ENCODE assay signal across 36 mouse cellular contexts in genomic region chr9:114448700-114449099, GRCm38 (mm10). TPM values are rescaled to one million over a fixed set of nuclear protein-coding genes. Genes with fewer than 3 reads are reported as not detected.
A peak's percentile ranks its signal among the peaks of the same experiment; 100 is the strongest.
DNase-seq lines count a peak whose midpoint lies in the region; ATAC-seq and TF ChIP-seq lines count a peak whose summit lies in the region.
"Had no signal": no experiment of that assay in that cellular context is flagged by ENCODE, and none has a peak within 500 bp of the region (broad histone marks: within the 10 kb centered on the region; RNA-seq: fewer than 3 reads in every experiment).

No protein-coding gene starts in this region.

- TF ChIP-seq CTCF in kidney, postnatal 0 days (IDR thresholded peaks at IDR 0.05; ENCODE audit: low read depth): no peak
- TF ChIP-seq CTCF in stomach, postnatal 0 days (IDR thresholded peaks at IDR 0.05; ENCODE audit: low read depth): no peak

- no peak overlapping the region for H3K4me2 ChIP-seq in kidney, postnatal 0 days (ENCODE audit: low read length)
- no peak overlapping the region for H3K4me2 ChIP-seq in kidney, embryonic 16.5 days (replicated peaks; ENCODE audit: low read depth, low read length)
- peak overlapping the region; percentile 23 for H3K4me2 ChIP-seq in liver, embryonic 11.5 days
- no peak overlapping the region for H3K4me2 ChIP-seq in stomach, postnatal 0 days (replicated peaks; ENCODE audit: low read depth)
- H3K4me2 ChIP-seq: heart, embryonic 11.5 days; hindbrain, embryonic 12.5 days; intestine, embryonic 15.5 days; liver, embryonic 15.5 days; midbrain, embryonic 13.5 days; stomach, embryonic 15.5 days had no signal

- no peaks in the 10 kb centered on the region for H3K9me3 ChIP-seq in kidney, postnatal 0 days (replicated peaks; ENCODE audit: low read length)
- no peaks in the 10 kb centered on the region for H3K9me3 ChIP-seq in kidney, embryonic 16.5 days (ENCODE audit: low read length)
- no peaks in the 10 kb centered on the region for H3K9me3 ChIP-seq in ES-E14 (ENCODE audit: control insufficient read depth, insufficient read depth, low read depth, low read length)
- H3K9me3 ChIP-seq in liver, embryonic 11.5 days (ENCODE audit: control insufficient read depth, low read length): no peaks in the 10 kb centered on the region
- H3K9me3 ChIP-seq in stomach, postnatal 0 days (ENCODE audit: control insufficient read depth, low read length): no peaks in the 10 kb centered on the region
- H3K9me3 ChIP-seq: hindbrain, embryonic 12.5 days; intestine, embryonic 15.5 days; liver, embryonic 15.5 days; midbrain, embryonic 13.5 days; stomach, embryonic 15.5 days had no signal

- no peak for TF ChIP-seq EP300 in stomach, postnatal 0 days (optimal IDR thresholded peaks at IDR 0.05)

- no peak overlapping the region for H3K4me3 ChIP-seq in kidney, postnatal 0 days (replicated peaks; ENCODE audit: low read depth, low read length)
- H3K4me3 ChIP-seq in kidney, embryonic 16.5 days (ENCODE audit: low read length): no peak overlapping the region
- H3K4me3 ChIP-seq in ES-E14 (ENCODE audit: insufficient read depth in 1 of 2, low read depth in 1 of 2, low read length in 2 of 2, poor library complexity in 1 of 2, severe bottlenecking in 1 of 2): no peak overlapping the region
- no peak overlapping the region for H3K4me3 ChIP-seq in liver, embryonic 11.5 days (ENCODE audit: low read depth, low read length)
- no peak overlapping the region for H3K4me3 ChIP-seq in stomach, postnatal 0 days (ENCODE audit: low read depth, low read length)
- H3K4me3 ChIP-seq: erythroblast, embryonic 14.5 days; gastrocnemius, adult 2 months; hindbrain, embryonic 12.5 days; intestine, embryonic 15.5 days; liver, embryonic 15.5 days; midbrain, embryonic 13.5 days; stomach, embryonic 15.5 days had no signal

- H3K36me3 ChIP-seq in kidney, postnatal 0 days (ENCODE audit: insufficient read depth, low read length): 0 out of 2 replicates have a peak, but pooled peaks cover under 1% of the 10 kb centered on the region
- H3K36me3 ChIP-seq in kidney, embryonic 16.5 days (ENCODE audit: insufficient read depth, low read length): no peaks in the 10 kb centered on the region
- no peaks in the 10 kb centered on the region; the same call in 1 of the 2 replicates for H3K36me3 ChIP-seq in ES-E14 (ENCODE audit: control insufficient read depth, insufficient read depth, low read length, poor library complexity, severe bottlenecking)
- H3K36me3 ChIP-seq in liver, embryonic 11.5 days (ENCODE audit: control insufficient read depth, insufficient read depth, low read length): no peaks in the 10 kb centered on the region; the same call in 1 of the 2 replicates
- no peaks in the 10 kb centered on the region for H3K36me3 ChIP-seq in stomach, postnatal 0 days (ENCODE audit: control insufficient read depth, insufficient read depth, low read length)
- H3K36me3 ChIP-seq: hindbrain, embryonic 12.5 days; intestine, embryonic 15.5 days; liver, embryonic 15.5 days; stomach, embryonic 15.5 days had no signal

- H3K27me3 ChIP-seq in kidney, postnatal 0 days (ENCODE audit: insufficient read depth, low read length): no peaks in the 10 kb centered on the region
- H3K27me3 ChIP-seq in kidney, embryonic 16.5 days (ENCODE audit: insufficient read depth, low read length): no peaks in the 10 kb centered on the region
- no peaks in the 10 kb centered on the region for H3K27me3 ChIP-seq in liver, embryonic 11.5 days (replicated peaks; ENCODE audit: control insufficient read depth, insufficient read depth, low read length)
- H3K27me3 ChIP-seq in stomach, postnatal 0 days (ENCODE audit: control insufficient read depth, insufficient read depth, low read length): no peaks in the 10 kb centered on the region
- H3K27me3 ChIP-seq: hindbrain, embryonic 12.5 days; intestine, embryonic 15.5 days; liver, embryonic 15.5 days; midbrain, embryonic 13.5 days; stomach, embryonic 15.5 days had no signal

- no peaks in the 10 kb centered on the region for H3K4me1 ChIP-seq in kidney, postnatal 0 days (replicated peaks; ENCODE audit: insufficient read depth, low read length)
- H3K4me1 ChIP-seq in kidney, embryonic 16.5 days (ENCODE audit: insufficient read depth, low read length): no peaks in the 10 kb centered on the region
- H3K4me1 ChIP-seq in ES-E14 (ENCODE audit: control insufficient read depth in 2 of 2, insufficient read depth in 2 of 2, low read length in 2 of 2, poor library complexity in 1 of 2): peaks cover 0 to 7% of the 10 kb centered on the region in 2 experiments; a peak in 1 of 4 replicates
- peaks cover 2% of the 10 kb centered on the region; the same call in 1 of the 2 replicates for H3K4me1 ChIP-seq in liver, embryonic 11.5 days (replicated peaks; ENCODE audit: control insufficient read depth, insufficient read depth, low read length)
- H3K4me1 ChIP-seq in stomach, postnatal 0 days (replicated peaks; ENCODE audit: control insufficient read depth, insufficient read depth): no peaks in the 10 kb centered on the region
- H3K4me1 ChIP-seq: hindbrain, embryonic 12.5 days; intestine, embryonic 15.5 days; midbrain, embryonic 13.5 days; stomach, embryonic 15.5 days had no signal

- H3K9ac ChIP-seq in kidney, postnatal 0 days (ENCODE audit: low read depth, low read length): no peak overlapping the region
- no peak overlapping the region for H3K9ac ChIP-seq in kidney, embryonic 16.5 days (replicated peaks; ENCODE audit: low read length)
- no peak overlapping the region for H3K9ac ChIP-seq in ES-E14 (ENCODE audit: insufficient read depth, low read depth, low read length, poor library complexity, severe bottlenecking)
- no peak overlapping the region for H3K9ac ChIP-seq in liver, embryonic 11.5 days (ENCODE audit: low read depth, low read length)
- no peak overlapping the region for H3K9ac ChIP-seq in stomach, postnatal 0 days (ENCODE audit: low read length)
- H3K9ac ChIP-seq: hindbrain, embryonic 12.5 days; intestine, embryonic 15.5 days; liver, embryonic 15.5 days; midbrain, embryonic 13.5 days; stomach, embryonic 15.5 days had no signal

- no peak for DNase-seq in kidney, postnatal 0 days (ENCODE audit: low spot score)
- DNase-seq in ES-E14 (ENCODE audit: low read depth, low spot score): peak; percentile 22
- no peak for DNase-seq in liver, embryonic 11.5 days (ENCODE audit: low spot score)
- no peak for DNase-seq in stomach, postnatal 0 days (ENCODE audit: low spot score)
- no peak for DNase-seq in neural tube, embryonic 10.5 days (ENCODE audit: extremely low spot score, low spot score)
- no peak for DNase-seq in cerebellum, adult 9-10 months
- DNase-seq: adrenal gland, postnatal 10 days; cerebellum, adult 11 months; cerebellum, adult 9-11 months; embryo, embryonic 11 days; gastrocnemius, adult 2 months; gastrocnemius, postnatal 36 days; heart, adult 18-20 months; heart, postnatal 36 days; kidney, adult 9 months; layer of hippocampus, postnatal 36 days; retina, postnatal 1 day; right cerebral cortex, postnatal 14 days; thymus, postnatal 25 days had no signal

- in situ Hi-C loops in ES-E14 (cut with MboI; ENCODE audit: low sequenced_read_pairs in 2 of 2, unreplicated experiment in 2 of 2): no loop called here

- WGBS in kidney, postnatal 0 days: 84% methylated on average over 5 of the region's 5 CpGs
- 74% methylated on average over 5 of the region's 5 CpGs for WGBS in kidney, embryonic 16.5 days
- 65% methylated on average over 5 of the region's 5 CpGs for WGBS in liver, embryonic 11.5 days
- WGBS in stomach, postnatal 0 days: 79% methylated on average over 5 of the region's 5 CpGs

- 0 out of 2 replicates have a peak, but pooled peaks have one; percentile 14 for ATAC-seq in kidney, postnatal 0 days (replicated peaks; ENCODE audit: low FRiP score, low read depth)
- ATAC-seq in kidney, embryonic 16.5 days (ENCODE audit: low FRiP score, low TSS enrichment): no peak
- ATAC-seq in liver, embryonic 11.5 days (replicated peaks; ENCODE audit: low FRiP score): peak; percentile 75
- peak; percentile 24; the same call in 1 of the 2 replicates for ATAC-seq in stomach, postnatal 0 days (ENCODE audit: low FRiP score, low TSS enrichment)
- ATAC-seq: CD4-positive, CD25-positive, alpha-beta regulatory T cell, adult 4 months; forebrain, embryonic 16.5 days; hindbrain, postnatal 0 days; intestine, embryonic 15.5 days; lung, postnatal 0 days; midbrain, embryonic 13.5 days had no signal

- H3K27ac ChIP-seq in kidney, postnatal 0 days: peak overlapping the region; percentile 25
- no peak overlapping the region for H3K27ac ChIP-seq in kidney, embryonic 16.5 days (ENCODE audit: low read length)
- H3K27ac ChIP-seq in ES-E14 (ENCODE audit: insufficient read depth, low read depth, low read length, poor library complexity, severe bottlenecking): no peak overlapping the region
- peak overlapping the region; percentile 45; the same call in 1 of the 2 replicates for H3K27ac ChIP-seq in liver, embryonic 11.5 days (ENCODE audit: low read depth, low read length)
- H3K27ac ChIP-seq in stomach, postnatal 0 days (replicated peaks): no peak overlapping the region
- H3K27ac ChIP-seq: gastrocnemius, adult 2 months; hindbrain, embryonic 12.5 days; hindbrain, postnatal 0 days; intestine, embryonic 15.5 days; liver, embryonic 15.5 days; macrophage; midbrain, embryonic 13.5 days; stomach, embryonic 15.5 days had no signal

RNA-seq across cellular contexts. Expression of gene Tmppe, which starts 47.8 kb away (rescaled TPM):
- 7.0 and 9.7 TPM in 2 replicates for polyA plus RNA-seq in kidney, postnatal 0 days (2015; fragmentation: Nextera tagmentation; extraction: Ambion mirVana)
- 15.3 and 15.9 TPM in 2 replicates for polyA plus RNA-seq in kidney, embryonic 16.5 days (2015; fragmentation: Nextera tagmentation; extraction: Ambion mirVana)
- 37.3 and 47.1 TPM in 2 replicates for total RNA-seq in ES-E14 (2012; rRNA removed)
- 5.3 and 5.7 TPM in 2 replicates for polyA plus RNA-seq in liver, embryonic 11.5 days (2014; fragmentation: Nextera tagmentation; extraction: Ambion mirVana)
- polyA plus RNA-seq in stomach, postnatal 0 days (2015; fragmentation: Nextera tagmentation; extraction: Ambion mirVana): 5.7 and 5.8 TPM in 2 replicates

RNA-seq across cellular contexts. Expression of gene Glb1, which starts 47.8 kb away (rescaled TPM):
- 77.9 and 85.5 TPM in 2 replicates for polyA plus RNA-seq in kidney, postnatal 0 days (2015; fragmentation: Nextera tagmentation; extraction: Ambion mirVana)
- polyA plus RNA-seq in kidney, embryonic 16.5 days (2015; fragmentation: Nextera tagmentation; extraction: Ambion mirVana): 77.6 and 81.0 TPM in 2 replicates
- total RNA-seq in ES-E14 (2012; rRNA removed): 36.0 and 44.6 TPM in 2 replicates
- polyA plus RNA-seq in liver, embryonic 11.5 days (2014; fragmentation: Nextera tagmentation; extraction: Ambion mirVana): 26.4 and 28.8 TPM in 2 replicates
- polyA plus RNA-seq in stomach, postnatal 0 days (2015; fragmentation: Nextera tagmentation; extraction: Ambion mirVana): 27.1 and 28.2 TPM in 2 replicates

RNA-seq across cellular contexts. Expression of gene Ccr4, which starts 56.0 kb away (rescaled TPM):
- 0.19 and 0.84 TPM in 2 replicates for polyA plus RNA-seq in kidney, postnatal 0 days (2015; fragmentation: Nextera tagmentation; extraction: Ambion mirVana)
- 0.49 and 1.4 TPM in 2 replicates for polyA plus RNA-seq in kidney, embryonic 16.5 days (2015; fragmentation: Nextera tagmentation; extraction: Ambion mirVana)
- 1.4 and 1.8 TPM in 2 replicates for total RNA-seq in ES-E14 (2012; rRNA removed)
- not detected in 2 replicates for polyA plus RNA-seq in liver, embryonic 11.5 days (2014; fragmentation: Nextera tagmentation; extraction: Ambion mirVana)
- not detected in 2 replicates for polyA plus RNA-seq in stomach, postnatal 0 days (2015; fragmentation: Nextera tagmentation; extraction: Ambion mirVana)
- total RNA-seq: gastrocnemius, adult 2 months; gastrocnemius, postnatal 36 days; heart, adult 18-20 months; heart, postnatal 36 days; hindbrain, postnatal 0 days; layer of hippocampus, adult 8-10 months; layer of hippocampus, postnatal 36 days; megakaryocyte-erythroid progenitor cell, adult 5-6 weeks had no signal
- polyA plus RNA-seq: erythroblast, embryonic 14.5 days; forebrain, embryonic 11.5 days; forebrain, embryonic 16.5 days; heart, embryonic 11.5 days; hindbrain, embryonic 12.5 days; hindbrain, postnatal 0 days; liver, embryonic 15.5 days; lung, postnatal 0 days; macrophage; midbrain, embryonic 13.5 days; neural tube, embryonic 14.5 days had no signal

RNA-seq across cellular contexts. Expression of gene Crtap, which starts 58.2 kb away (rescaled TPM):
- 133 and 140 TPM in 2 replicates for polyA plus RNA-seq in kidney, postnatal 0 days (2015; fragmentation: Nextera tagmentation; extraction: Ambion mirVana)
- polyA plus RNA-seq in kidney, embryonic 16.5 days (2015; fragmentation: Nextera tagmentation; extraction: Ambion mirVana): 139 and 148 TPM in 2 replicates
- total RNA-seq in ES-E14 (2012; rRNA removed): 106 and 148 TPM in 2 replicates
- 45.7 and 46.8 TPM in 2 replicates for polyA plus RNA-seq in liver, embryonic 11.5 days (2014; fragmentation: Nextera tagmentation; extraction: Ambion mirVana)
- polyA plus RNA-seq in stomach, postnatal 0 days (2015; fragmentation: Nextera tagmentation; extraction: Ambion mirVana): 76.3 and 85.5 TPM in 2 replicates

Comparison
In these comparisons a context has a peak if more than half of its experiments do, and no peak if none do; other contexts are left out.
1. H3K27ac ChIP-seq: peak in kidney, postnatal 0 days (single experiment) and liver, embryonic 11.5 days (single experiment); none in kidney, embryonic 16.5 days (single experiment), ES-E14 (single experiment) and stomach, postnatal 0 days (single experiment).